Mouse (Mus musculus) heart, postnatal 4 days (tissue): Measurements from ENCODE around the gene Fam161b. TPM values are rescaled to one million over a fixed set of nuclear protein-coding genes. Genes with fewer than 3 reads are reported as not detected.
"Not testable (repeated sequence)": the region's sequence is repeated elsewhere in the genome, so short reads cannot be mapped to it uniquely, and the experiment has no call there.

Experiments
- DNase-seq: peaks from one replicate; pipeline ENCODE4 v3.0.0; 2021
- total RNA-seq, 2 experiments: library from RNA; stranded (reverse); gene quantifications; 2 replicates each; pipeline ENCODE4 v1.2.3; 2021

Fam161b gene
- total RNA-seq, 2 experiments from 2014 or later = 4.0 to 4.3 TPM

DNA sequence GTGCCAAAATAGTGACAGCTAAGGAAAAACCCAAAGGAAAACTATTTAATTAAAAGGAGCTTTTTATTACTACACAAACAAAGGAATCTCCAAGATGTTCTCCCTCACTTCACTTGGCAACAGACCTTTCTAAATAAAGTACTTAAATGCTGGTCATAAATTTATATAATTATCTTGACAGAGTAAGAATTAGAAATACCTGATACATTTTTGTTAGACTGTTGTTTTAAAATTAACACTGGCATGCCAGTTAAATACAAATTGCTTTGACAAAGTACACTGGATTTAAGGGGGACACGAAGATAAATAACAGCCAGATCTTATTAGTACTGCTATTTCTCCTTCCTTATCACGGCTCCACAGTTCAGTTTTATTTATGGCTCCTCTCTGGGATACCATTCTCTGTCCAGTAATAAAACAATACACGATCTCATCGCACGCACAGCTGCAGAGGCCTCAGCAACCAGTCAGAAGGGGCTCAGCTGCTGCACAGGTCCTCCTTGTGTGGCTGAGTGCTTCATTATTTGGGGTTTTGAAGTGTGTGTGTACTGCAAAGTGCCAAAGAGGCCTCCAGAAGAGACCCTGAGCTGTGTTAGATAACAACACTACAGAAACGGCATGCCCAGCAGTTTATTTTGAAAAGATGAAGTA, 12.3 kb upstream of the Fam161b start:
- no peak for DNase-seq

- no peak for DNase-seq
Measured at GRCm38 (mm10) chr12:84371647-84372046, 10.0 kb upstream of the Fam161b start.

DNA sequence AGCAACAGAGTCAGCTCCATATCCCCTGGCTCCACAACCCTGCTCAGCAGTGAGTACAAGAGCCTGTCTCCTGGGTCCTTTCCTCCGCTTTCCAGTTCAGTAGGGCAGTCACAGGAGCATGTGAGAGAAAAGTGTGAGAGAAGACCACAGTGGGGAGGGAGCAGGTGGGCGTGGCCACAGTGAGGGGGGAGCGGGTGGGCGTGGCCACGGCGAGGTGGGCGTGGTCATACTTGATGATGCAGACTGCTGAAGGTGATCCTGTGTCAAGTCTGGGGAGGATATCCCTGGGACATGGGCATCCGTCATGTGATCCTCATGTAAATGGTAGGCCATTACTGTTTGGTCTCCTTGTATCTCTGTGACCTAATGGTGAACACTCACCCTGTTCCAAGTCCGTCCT, 5.3 kb upstream of the Fam161b start:
- DNase-seq = no peak

DNA sequence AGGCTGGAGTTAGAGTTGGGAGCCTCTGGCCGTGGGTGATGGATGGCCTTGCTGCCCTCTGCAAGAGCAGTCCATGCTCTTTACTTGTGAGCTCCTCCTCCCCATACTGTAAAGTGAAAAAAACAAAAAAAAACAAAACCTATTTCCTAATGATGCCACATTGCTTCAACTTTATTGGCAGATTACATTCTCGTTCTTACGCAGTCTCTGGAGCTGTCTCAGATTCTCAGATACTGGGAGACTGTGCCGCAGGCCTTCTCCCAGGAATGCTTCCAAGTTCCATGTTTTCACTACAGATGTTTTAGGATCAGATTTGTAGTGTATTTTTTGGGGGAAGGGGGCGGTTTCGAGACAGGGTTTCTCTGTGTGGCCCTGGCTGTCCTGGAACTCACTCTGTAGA, 3.5 kb upstream of the Fam161b start:
- no peak for DNase-seq

- no peak for DNase-seq
Measured at GRCm38 (mm10) chr12:84364291-84364690, 2.7 kb upstream of the Fam161b start.

- DNase-seq = no peak
Measured at GRCm38 (mm10) chr12:84362872-84363271, 1.2 kb upstream of the Fam161b start.

GRCm38 (mm10) chr12:84358699-84359098, 2.9 kb downstream of the Fam161b start:
- not testable (repeated sequence) for DNase-seq

- peak; percentile 50 for DNase-seq
Measured at GRCm38 (mm10) chr12:84347192-84347591, 14.4 kb downstream of the Fam161b start.

DNA sequence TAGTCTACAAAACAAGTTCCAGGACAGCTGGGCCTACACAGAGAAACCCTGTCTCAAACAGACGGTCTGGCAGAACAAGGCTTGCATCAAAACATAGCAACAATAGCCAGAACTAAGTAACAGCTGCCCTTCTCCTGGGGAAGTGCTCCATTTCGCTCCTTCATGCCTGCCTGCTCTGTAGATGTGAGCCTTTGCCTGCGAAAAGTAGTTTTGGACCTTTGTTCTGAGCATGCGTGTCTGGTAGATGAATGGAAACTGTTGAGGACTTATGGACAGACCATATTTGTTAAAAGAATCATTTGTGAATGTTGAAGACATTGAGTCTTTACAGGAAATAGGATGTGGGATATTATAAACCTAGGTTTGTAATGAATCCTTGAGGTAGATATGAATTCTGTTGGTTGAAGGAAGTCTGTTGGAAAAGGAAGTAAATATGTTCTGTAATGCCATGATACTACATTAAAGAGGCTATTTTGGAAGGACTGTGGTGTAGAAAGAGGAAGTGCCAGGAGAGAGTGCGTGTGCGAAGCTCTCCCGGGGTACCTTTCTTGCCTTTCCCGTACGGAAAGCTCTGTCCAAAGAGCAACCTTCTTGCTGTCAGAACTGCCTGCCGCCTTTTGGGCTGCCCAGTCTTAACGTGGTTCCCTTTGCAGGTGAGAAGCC, 24.5 kb downstream of the Fam161b start:
- DNase-seq = no peak

DNA sequence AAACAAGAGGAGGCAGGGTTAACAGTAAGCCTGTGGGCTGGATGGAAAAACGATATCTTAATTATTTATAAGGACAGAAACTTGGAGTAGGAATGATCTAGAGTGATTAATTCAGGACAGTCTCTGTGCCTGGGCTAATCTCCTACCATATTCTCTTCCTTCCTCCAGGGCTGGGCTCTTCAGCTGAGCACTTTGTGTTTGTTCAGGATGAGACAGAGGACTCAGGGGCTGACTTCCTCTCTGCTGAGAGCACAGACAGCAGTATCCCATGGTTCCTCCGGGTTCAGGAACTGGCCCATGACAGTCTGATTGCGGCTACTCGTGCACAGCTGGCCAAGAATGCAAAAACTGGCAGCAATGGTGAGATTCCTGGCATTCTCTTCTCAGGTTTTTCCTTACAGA, 34.5 kb downstream of the Fam161b start:
- DNase-seq = peak; percentile 64

GRCm38 (mm10) chr12:84316721-84317621, 44.7 kb downstream of the Fam161b start, which contains the start of gene Zfp410:
Gene Zfp410, plus strand, starts transcription at chr12:84316852.
- DNase-seq = peak; percentile 90

GRCm38 (mm10) chr12:84316006-84316405, 45.6 kb downstream of the Fam161b start:
- no peak for DNase-seq

DNA sequence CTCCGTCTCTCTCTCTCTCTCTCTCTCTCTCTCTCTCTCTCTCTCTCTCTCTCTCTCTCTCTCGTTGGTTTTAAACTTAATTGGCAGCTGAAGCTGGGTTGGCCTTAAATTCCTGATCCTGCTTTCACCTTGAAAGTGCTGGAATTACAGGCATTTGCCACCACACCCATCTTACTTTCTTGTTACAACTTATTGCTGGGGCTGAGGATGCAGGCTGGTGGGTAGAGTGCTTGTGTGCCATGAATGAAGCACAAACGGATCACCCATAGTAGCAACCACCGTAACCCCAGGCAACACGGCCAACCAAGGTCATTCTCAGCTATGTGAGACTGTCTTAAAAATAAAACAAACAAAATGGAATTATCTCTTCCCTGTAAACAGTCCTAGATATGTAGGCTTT, 50.3 kb downstream of the Fam161b start:
- no peak for DNase-seq

DNA sequence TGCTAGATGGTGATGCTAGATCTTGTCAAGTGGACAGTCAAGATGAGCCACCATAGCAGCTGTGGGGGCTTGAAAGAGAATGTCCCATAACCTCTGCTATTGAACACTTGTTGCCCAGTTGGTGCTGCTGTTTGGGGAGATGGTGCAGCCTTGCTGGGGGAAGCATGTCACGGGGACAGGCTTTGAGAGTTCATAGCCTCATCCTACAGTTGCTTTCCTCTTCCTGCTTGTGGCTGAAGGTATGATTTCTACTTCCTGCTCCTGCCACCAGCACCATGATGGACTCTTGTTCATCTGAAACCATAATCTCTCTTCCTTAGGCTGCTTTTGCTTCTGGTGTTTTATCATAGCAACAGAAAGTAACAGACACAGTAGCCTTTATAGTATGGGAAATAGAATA, 57.1 kb downstream of the Fam161b start:
- DNase-seq = no peak

DNA sequence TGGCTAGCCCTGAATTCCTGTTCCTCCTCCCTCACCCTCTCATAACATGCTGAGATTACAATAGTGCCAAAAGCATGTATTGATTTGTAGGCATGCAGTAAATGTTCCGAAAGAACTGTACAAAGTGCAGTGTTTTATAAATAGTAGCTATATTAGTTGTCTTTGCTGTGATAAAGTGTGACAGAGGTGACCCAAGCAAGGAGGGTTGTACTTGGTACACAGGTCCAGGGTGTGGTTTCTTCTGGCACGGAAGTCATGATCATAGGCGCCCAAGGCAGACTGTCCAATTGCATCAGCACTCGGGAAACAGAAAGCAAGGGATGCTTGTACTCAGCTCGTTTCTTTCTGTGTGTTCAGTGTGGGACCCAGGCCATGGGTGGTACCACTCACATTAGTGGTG, 57.5 kb downstream of the Fam161b start:
- DNase-seq = no peak

GRCm38 (mm10) chr12:84299265-84299664, 62.4 kb downstream of the Fam161b start:
- no peak for DNase-seq

GRCm38 (mm10) chr12:84297851-84298250, 63.8 kb downstream of the Fam161b start:
- no peak for DNase-seq

Other genes starting within 250 kb of the Fam161b start
- 10 to 100 TPM in 1 of 2 experiments, 1 to 10 TPM in 1; 9.2 to 12.3 TPM for gene Dnal1, start 247.5 kb downstream of the Fam161b start, total RNA-seq
- under 1 TPM; 0.54 to 0.62 TPM for gene Pnma1, start 213.3 kb downstream of the Fam161b start, total RNA-seq
- 10 to 100 TPM; 18.5 to 18.6 TPM for gene Elmsan1, start 143.0 kb downstream of the Fam161b start, total RNA-seq
- gene Ptgr2, start 76.6 kb downstream of the Fam161b start, total RNA-seq = 100 to 1,000 TPM; 127 to 132 TPM
- gene Zfp410, start 45.0 kb downstream of the Fam161b start, total RNA-seq = 10 to 100 TPM; 37.3 to 38.1 TPM
- gene Coq6, start 176 bp downstream of the Fam161b start, total RNA-seq = 10 to 100 TPM; 91.6 to 94.9 TPM
- 10 to 100 TPM; 45.8 to 46.0 TPM for gene Entpd5, start 47.2 kb upstream of the Fam161b start, total RNA-seq
- 1 to 10 TPM; 2.5 to 3.0 TPM for gene Bbof1, start 47.2 kb upstream of the Fam161b start, total RNA-seq
- gene Rnf113a2, start 55.4 kb upstream of the Fam161b start, total RNA-seq = 10 to 100 TPM; 11.3 to 13.5 TPM
- gene Aldh6a1, start 89.2 kb upstream of the Fam161b start, total RNA-seq = 10 to 100 TPM; 44.4 to 46.2 TPM
- 1 to 10 TPM; 7.2 to 7.9 TPM for gene Lin52, start 89.6 kb upstream of the Fam161b start, total RNA-seq
- not detected for gene Vsx2, start 207.9 kb upstream of the Fam161b start, total RNA-seq